Mouse (Mus musculus): ENCODE results near the gene Mgat5. TPM values are rescaled to one million over a fixed set of nuclear protein-coding genes. Genes with fewer than 3 reads are reported as not detected.

The Mgat5 gene
- total RNA-seq, 1 experiment from 2014 or later = 14.3 TPM

DNA sequence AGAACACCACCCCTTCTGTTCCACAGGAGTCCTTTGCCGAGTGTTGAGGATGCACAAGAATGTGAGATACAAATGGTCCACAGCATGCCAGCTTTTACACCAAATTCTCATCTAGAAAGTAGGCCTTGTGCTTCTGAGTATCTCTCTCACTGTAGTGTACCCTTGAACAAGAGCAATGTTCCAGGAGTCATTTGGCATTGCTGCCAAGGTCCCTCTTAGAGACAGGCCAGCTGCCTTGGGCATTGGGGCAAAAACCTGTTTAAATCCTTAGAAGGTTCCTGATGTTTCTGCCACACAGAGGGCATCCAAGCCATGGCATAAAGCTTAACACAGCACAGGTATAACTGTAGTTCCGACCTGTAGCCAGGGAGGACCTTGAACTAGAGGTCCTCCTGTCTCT lies 189.9 kb downstream of the Mgat5 start:
- no peak for DNase-seq

DNA sequence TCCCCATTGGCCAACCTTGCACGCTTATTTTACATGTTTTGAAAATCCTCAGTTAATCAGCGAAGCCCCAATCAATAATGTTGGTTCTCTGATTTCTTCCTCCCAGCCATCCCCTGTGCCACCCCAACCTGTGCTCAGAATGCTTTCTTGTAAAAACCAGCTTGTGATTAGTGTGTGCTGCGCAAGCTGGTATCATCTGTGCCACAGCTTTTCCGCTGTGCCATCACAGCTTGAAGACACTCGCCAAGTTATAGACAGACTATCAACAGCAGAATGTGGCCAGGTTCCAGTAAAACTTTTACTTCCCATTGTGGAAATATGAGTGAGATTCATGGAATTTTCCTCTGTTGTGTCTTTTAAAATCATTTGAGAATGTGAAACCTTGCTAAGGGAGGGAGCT lies 190.9 kb downstream of the Mgat5 start:
- no peak for DNase-seq

DNA sequence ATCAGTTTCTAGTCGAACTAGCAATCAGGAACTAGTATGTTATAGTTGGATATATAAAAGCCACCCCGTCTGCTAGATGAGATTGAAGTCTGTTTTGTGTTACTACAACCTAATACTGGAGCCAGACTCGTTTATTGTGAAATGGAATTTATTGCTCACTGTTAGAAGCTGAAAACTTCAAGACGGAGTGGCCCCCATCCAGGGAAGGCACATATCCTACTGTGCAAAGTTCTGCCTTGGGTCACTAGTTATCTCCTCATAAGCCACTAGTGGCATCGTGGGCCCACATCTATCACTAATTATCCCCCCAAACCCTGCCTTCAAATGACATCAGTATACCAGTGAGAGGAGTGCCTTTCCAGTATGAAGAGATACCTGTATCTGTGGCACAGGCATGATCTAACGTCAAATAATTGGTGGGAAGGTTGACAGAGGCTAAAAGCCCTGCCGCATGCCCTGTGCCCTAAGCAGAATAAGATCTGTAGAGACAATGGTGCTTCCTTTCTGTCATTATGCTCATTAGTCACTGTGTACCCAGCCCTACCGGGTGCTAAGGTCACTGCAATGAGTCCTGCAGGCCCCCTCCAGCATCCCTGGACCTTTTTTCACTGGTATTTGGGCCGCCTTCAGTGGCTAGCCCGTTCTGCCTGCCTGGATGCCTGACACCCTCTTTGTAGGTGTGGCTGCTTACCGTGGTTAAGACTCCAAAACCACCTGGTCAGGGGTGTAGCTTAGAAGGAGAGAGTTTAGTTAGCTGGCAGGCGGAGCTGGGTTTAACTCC lies 191.9 kb downstream of the Mgat5 start:
- no peak for DNase-seq

DNA sequence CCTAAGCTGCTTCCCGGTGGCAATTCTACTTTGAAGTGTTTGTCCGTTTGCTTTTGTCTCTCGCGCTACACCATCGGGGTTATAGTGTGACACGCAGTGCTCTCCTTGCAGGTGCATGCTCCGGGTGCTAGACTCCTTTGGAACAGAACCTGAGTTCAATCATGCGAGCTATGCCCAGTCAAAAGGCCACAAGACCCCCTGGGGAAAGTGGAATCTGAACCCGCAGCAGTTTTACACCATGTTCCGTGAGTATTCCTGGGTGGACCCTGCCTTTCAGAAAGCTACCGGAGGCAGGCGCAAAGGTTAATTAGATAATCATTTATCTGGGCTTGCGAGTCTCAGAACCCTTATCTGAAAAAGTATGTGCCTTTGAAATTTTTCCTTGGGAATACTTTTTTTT lies 192.6 kb downstream of the Mgat5 start:
- no peak for DNase-seq

DNA sequence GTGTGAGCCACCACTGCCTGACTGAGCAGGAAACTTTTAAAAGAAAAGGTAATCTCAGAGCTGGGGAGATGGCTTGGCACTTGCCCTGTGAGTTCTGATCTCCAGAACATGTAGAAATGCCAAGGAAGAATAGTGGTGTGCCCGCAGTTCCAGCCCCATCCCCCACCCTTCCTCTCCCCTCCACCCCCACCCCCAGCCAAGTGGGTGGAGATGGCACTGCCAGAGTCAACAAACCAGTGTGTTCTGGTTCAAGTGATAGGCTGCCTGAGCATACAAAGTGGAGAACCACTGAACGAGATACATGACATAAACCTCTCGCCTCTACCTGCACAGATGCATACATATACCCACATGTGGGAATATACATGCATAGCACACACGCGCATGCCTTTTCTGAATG lies 193.4 kb downstream of the Mgat5 start:
- no peak for DNase-seq

DNA sequence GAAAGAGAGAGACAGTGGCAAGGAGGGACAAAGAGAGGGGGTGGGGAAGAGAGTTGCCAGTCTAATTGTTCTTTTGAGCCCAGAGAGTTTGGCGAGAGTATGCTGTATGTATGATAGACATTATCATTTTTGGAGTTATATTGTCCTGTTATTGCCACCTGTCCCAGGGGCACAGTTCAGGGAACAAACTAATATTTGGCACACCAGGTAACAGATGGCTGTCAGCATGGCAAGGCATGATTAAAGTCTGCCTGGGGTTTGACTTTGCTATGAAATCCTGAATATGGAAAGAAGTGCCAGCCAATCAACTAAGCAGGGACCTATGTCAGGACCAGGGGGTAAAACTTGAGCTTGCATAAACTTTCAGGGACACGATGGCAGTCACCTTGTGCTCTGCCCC lies 195.4 kb downstream of the Mgat5 start:
- no peak for DNase-seq

DNA sequence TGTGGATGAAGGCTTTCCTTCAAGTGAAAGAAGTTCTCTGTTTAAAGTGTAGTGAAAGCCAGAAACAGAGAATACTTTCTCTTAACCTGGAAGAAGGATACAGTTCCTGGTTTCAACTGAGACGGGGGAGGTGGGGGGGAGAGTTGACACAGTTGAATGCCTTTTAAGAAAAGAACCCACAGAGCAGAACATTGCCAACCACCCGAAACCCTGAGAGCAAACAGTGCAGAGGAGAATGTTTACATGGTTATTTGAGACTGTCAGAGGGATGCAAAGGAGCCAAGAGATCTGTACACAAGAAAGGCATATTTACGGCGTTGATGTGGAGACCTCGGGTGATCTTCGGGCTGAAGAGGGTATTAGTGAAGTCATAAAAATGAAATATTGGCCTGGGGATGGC lies 195.9 kb downstream of the Mgat5 start:
- no peak for DNase-seq

DNA sequence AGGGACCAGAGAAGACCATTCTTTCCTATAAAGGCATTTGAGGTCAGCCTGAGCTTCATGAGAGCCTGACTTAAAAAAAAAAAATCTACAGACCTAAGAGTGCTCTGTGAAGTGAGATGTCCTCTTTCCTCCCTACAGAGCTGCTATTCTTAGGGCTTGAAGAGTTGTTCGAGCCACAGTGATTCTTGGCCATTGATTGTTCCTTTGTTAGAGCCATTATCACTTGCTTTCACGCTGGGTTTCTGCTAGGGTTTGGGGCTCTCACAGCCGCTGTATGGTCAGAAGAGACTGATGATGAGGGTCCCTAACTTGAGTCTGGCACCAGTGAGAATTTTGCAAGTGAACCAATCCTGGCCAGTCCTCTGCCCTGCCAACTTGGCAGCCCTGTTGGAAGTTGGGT lies 199.8 kb downstream of the Mgat5 start:
- no peak for DNase-seq

DNA sequence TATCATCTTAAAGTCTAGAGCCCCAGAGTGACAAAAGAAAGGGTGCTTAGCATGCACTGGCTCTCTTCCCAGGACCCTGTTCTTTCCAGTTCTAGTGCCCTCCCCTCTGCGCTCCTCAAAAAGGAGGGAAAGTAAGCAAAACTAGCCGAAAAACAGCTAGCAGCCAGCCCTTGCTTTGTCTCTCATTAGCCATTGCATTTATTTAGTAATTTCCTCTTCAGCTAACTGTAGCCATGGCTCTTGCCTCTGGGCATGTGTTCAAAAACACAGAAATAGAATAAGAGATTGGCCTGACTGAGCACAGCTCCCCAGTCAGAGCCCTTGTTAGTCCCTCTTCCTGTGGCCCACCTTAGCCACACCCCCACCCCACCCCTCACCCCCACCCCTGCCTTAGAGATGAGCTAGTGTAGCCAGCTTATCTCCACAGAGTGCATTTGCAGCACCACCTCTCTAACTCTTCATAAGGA lies 204.2 kb downstream of the Mgat5 start:
- DNase-seq = no peak

DNA sequence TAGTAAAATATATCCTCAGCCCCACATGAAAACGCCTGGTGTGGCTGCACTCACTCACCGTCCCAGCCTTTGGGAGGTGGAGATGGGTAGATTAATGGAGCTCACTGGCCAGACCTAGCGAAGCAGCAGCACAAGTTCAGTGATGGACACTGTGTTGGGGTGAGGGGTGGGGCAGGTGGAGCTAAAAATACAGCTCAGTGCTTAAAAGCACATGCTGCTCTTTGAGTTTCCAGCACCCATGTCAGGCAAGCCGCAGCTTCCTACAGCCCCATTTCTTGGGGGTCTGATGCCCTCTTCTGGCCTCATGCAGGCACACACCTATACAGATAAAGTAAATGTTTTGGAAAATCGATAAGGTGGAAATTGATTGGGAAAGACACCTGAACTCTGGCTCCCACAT lies 204.7 kb downstream of the Mgat5 start:
- DNase-seq = peak; percentile 16

DNA sequence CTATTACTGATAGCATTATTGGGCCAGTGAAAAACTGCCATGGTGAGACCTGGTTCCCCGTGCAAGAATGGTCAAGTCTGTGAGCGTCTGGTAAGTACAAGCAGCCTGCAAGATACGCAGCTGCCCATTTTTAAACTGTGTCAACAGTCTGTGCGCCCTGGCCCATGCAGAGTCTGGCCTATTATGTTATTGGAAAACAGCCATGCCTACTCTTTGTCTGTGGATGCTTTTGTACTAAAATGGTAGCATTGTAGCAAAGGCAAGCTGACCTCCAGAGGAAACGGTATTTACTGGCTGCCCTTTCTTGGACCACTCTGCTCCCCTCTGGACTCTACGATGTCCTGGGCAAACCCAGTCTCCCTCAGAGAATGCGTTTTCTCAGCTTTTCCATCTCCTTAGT lies 209.7 kb downstream of the Mgat5 start:
- no peak for DNase-seq

DNA sequence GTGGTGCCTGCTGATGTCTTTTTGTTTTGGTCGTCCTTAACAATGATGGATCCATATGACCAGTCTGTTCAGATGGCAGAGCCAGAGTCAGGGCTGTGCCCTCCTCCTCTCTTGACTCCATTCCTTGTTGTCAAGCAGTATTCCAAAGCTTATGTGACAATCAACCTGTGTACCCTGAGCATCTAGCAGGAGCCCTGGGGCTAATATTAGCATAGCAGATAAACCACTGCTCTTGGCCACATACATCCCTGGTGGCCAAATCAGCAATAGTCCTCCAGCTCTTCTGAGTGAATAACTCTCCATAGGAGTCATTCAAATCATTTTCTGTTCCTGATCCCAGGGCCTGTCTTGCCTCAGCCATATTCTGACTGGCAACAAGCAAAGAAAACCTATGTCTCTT lies 211.1 kb downstream of the Mgat5 start:
- DNase-seq = no peak

DNA sequence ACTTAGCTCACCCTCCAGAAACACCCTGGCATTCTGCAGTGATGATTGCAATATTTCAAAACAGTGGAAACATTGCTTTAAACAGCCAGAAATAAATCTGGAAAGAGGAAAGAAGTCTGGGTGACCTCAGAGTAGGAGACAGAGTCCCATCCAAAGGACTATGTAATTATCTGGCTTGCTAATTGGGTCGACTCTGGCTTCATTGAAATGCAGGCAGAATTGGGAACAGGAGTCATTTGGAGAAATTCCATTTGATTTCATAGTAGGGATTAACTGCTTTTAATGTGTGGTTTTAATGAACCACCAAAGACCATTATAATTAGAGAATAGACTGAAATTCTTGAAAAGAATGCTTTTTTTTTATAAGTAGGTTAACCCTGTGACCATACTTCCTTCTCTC lies 212.2 kb downstream of the Mgat5 start:
- no peak for DNase-seq

DNA sequence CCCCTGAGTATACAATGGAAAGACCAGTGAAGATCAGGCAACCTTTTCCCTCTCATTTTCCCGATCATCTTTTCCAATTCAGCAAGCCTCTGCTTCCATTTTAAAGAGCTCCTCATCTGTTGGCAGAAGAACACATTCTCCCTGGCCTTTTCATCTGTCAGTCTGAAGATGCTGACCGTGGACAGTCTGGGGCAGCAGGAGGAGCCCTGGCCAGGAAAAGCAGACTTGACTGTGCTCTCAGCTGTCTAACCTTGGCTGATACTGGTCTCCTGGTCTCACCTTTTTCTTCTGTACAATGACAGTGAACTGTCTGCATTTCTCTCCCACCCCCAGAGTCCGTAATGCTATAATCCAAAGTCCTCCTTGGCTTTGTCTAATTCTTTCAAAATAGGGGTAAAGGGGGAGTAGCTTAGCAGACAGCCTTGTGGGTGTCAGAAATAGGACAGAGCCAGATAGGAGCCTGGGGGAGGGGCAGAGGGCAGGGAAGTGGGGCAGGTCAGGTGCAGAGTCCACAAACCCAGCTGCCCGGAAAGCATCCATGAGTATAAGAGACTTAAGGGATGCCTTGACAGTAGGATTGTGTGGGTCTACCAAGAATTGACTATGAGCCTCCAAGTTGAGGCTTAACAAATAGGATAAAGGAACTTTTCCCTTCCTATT lies 214.2 kb downstream of the Mgat5 start:
- DNase-seq = no peak

DNA sequence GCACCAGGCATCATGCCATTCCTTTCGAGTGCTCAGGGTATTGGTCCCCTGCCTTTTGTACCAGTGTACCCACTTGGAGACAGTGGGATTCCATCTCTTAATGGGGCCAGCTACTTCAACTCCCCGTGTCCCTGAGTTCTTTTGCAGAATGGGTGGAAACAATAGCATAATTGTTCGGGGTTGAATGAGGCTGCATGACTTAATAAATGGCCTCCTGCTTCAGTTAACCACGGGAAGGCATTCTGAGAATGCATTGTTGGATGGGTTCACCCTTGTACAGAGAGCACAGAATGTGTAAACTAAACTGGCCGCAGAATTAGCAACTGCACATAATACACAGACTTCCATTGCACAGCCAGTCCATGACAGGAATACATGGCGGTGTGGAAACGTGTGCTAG lies 214.8 kb downstream of the Mgat5 start:
- no peak for DNase-seq

DNA sequence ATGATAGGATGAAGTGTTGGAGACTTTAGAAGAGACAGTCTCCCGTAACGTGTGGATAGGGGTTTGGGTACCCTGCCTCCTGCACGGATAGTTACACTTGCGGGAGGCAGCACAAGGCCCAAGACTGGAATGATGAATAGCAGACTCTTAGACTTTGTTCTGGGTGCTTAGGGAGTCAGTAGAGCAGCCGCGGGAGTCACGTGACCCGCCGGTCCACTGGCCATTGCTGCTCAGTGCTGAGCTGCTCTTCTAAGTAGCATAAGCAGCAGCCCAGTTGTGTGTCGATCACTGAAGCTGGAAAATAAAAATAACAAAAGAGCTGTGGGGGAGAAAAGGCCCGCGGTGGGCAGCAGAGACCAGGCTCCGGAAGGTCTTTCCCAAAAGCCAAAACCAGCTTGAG lies 215.6 kb downstream of the Mgat5 start:
- DNase-seq = no peak

DNA sequence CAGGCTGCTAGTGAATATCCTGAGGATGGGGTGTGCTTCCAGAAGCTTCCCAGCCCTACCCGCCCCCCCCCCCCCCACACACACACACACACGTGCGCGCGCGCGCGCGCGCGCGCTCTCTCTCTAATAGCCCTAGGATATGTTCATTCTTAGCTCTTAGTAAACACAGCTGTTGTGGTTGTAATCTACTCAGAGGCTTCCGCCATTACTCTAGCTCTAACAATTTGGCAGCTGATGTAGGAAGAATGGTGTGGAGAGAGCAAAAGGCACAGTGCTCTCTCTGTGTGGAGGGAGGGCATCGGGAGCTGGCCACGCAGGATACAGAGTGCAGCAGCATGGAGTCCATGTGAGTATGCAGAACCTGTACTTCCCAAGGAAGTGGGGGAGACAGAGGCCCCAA lies 216.0 kb downstream of the Mgat5 start:
- no peak for DNase-seq

DNA sequence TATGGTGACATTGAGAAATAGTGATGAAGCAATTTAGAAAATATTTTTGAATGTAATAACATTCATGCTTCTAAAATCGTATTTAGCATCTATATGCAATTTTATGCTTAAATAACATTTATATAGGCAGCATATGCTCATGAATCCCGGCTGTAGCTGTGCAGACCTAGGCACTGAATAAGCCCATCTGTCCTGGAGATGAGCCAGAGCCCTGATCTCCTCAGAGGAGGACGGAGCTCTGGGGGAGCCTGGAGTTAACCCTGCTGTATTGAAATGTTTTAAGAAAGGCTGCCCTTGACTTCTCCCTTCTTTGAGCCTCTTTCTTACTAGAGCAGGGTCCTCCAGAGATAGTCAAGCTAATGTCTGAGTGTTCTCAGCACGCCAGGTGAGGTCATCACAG lies 217.8 kb downstream of the Mgat5 start:
- DNase-seq = no peak

DNA sequence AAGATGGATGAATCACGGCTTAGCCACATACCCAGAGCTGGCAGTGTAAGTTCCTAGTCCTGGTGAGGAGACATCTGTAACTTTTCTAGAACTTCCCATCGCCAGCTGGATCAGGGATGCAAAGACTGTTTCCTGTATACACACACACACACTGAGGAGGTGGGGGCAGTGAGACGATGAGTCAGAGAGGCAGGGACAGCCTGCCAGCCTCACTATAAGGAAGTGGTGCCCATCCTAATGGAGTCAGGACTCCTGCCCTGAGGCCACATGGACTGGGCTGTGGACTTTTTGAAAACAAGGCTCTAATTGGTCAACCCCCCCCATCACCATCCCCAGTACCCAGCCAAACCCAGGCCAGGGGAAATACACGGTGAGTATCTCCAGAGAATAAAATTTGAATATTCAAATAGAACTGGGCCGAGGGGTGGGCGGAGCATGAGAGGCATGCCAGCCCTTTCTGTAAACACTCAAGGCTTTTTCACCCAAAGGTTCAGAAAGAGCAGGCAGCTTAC lies 220.3 kb downstream of the Mgat5 start:
- no peak for DNase-seq

DNA sequence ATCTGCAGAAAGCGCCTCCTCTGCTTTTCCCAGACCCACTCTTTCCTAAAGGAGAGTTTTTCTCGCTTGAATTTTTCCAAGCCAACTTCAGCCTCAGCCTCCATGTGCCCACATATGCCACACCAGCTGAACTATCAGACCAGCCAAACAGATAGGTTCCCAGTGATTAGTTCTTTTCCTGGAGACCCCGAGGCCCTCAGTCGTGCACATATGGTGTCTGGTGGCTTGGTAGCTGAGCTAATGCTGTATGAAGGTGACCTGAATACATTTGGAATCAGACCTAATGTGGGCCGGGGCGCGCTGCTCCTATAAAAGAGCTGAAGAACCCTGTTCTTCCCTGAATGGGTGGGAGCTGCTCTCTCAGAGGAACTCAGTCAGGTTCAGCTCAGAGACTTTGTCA lies 225.5 kb downstream of the Mgat5 start:
- DNase-seq = no peak

DNA sequence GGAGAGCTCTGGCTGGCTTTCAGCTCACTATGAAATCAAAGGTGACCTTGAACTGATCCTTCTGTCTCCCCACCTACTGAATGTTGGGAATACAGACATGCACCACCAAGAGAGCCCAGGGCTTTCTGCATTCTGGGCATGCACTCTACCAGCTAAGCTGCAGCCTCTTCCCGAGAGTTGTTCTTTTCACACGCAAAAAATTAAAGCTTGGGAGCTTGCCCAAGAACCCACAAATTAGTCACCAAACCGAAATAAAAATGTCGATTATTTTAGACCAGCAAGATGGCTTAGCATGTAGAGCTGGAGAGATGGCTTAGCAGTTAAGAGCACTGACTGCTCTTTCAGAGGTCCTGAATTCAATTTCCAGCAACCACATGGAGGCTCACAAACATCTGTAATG lies 230.0 kb downstream of the Mgat5 start:
- DNase-seq = no peak

DNA sequence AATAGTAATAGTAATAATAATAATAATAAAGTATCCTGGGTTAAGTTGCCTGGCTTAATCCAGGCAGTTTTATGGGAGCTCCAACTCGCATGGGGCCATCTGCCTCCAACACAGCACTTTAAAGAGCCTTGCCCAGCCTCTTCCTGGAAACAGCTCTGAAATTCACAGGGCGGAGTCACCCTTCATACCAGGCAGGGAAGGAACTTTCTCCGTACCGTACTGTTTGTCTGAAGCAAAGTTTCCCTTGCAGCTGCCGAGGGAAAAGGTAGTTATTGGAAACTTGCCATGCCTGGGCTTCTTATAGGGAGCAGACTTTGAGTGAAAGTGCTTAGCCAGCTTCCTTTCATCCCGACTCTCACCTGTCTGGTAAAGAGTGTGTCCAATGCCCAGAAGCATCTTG lies 232.3 kb downstream of the Mgat5 start:
- DNase-seq = no peak

DNA sequence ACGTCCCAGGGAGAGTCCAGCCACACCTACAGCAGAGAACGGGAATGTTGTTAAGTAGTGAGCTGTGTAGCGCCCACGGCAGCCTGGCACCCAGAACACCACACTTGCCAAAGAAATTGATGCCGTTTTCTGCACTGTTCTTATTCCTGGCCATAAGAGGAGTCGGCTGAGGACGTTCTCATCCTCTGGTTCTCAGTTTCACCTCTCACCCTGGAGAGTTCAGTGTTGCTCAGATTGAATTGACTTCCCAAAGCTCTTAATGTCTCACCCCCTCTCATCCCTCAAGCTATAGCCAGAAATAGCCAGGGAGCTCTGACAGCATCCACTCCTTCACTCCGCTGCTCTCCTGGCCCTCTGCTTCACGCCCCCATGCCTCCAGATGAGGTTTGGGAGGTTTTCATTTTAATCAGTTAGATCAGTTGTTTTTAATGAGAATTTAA lies 234.7 kb downstream of the Mgat5 start:
- no peak for DNase-seq

DNA sequence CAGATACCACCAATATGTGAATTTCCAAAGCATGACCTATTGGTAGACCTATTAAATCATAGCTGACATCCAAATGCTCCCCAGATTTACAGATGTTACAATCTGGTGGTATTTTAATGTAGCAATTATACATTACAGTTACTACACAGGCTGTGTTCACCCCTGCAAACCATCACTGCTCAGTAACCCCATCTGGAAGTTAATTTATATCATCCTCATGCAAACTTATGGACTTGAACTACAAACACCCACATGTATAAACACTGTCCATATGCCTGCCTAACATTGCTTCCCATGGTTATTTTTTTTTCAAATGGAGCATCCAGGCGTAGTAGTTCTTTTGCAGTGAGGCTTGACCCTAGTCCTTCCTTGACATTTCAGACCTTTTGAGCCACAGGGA lies 236.2 kb downstream of the Mgat5 start:
- DNase-seq = no peak

Measured in adrenal gland, postnatal 25 days (tissue).